Mouse (Mus musculus) bone marrow macrophage, adult 2 months (primary cell): ENCODE measurements around the gene Phf12.

Experiments used
- CTCF ChIP-seq: IDR thresholded peaks from 2 replicates; pipeline ENCODE4 v1.5.1; 2012; ENCODE audit warnings: low read depth, mild to moderate bottlenecking, low read length, moderate library complexity
- POLR2A ChIP-seq: IDR thresholded peaks from 2 replicates; pipeline ENCODE4 v1.6.1; 2012; ENCODE audit warnings: mild to moderate bottlenecking, low read depth, low read length, borderline replicate concordance

GRCm38 (mm10) chr11:77953671-77954070 lies 28.9 kb upstream of the Phf12 start:
- peak; percentile 40; the same call in 1 of the 2 replicates for TF ChIP-seq CTCF
- TF ChIP-seq POLR2A = no peak
